Mouse (Mus musculus) MEL (cell line): ENCODE results near the gene Stard10. TPM values are rescaled to one million over a fixed set of nuclear protein-coding genes. Genes with fewer than 3 reads are reported as not detected.

Experiments
- DNase-seq: peaks from one replicate; pipeline ENCODE4 v3.0.0; 2011; ENCODE audit warnings: low read depth, low spot score
- H3K27ac ChIP-seq: 2 replicates; pipeline ENCODE4 v1.5.1; 2012; ENCODE audit warnings: low read depth, mild to moderate bottlenecking, control low read depth, low read length, moderate library complexity; ENCODE audit not compliant: control insufficient read depth
- H3K27me3 ChIP-seq, 2 experiments: fragments of 150-350 bp in 1 of 2; sonication (generic) in 1 of 2; 2 replicates each; pipeline ENCODE4 v1.6.1; 2012; ENCODE audit warnings: low read length in 2 of 2, mild to moderate bottlenecking in 2 of 2, improper control_type of control experiment in 1 of 2, moderate library complexity in 1 of 2; ENCODE audit not compliant: insufficient read depth in 2 of 2, control insufficient read depth in 1 of 2
- H3K36me3 ChIP-seq, 2 experiments: 2 replicates each; pipeline ENCODE4 v1.6.1; 2012 to 2014; ENCODE audit warnings: low read length in 2 of 2, improper control_type of control experiment in 1 of 2, inconsistent platforms in 1 of 2, mild to moderate bottlenecking in 1 of 2; ENCODE audit not compliant: insufficient read depth in 2 of 2, control insufficient read depth in 1 of 2
- H3K4me1 ChIP-seq, 2 experiments: fragments of 150-350 bp in 1 of 2; sonication (generic) in 1 of 2; 2 replicates each; pipeline ENCODE4 v1.6.1; 2012; ENCODE audit warnings: low read length in 2 of 2, improper control_type of control experiment in 1 of 2, mild to moderate bottlenecking in 1 of 2; ENCODE audit not compliant: insufficient read depth in 2 of 2, control insufficient read depth in 1 of 2
- H3K4me3 ChIP-seq, 2 experiments: fragments of 150-350 bp in 1 of 2; sonication (generic) in 1 of 2; 2 replicates each; pipeline ENCODE4 v1.5.1; 2012; ENCODE audit warnings: low read depth in 2 of 2, low read length in 2 of 2, mild to moderate bottlenecking in 2 of 2, moderate library complexity in 2 of 2, control low read depth in 1 of 2, improper control_type of control experiment in 1 of 2; ENCODE audit not compliant: control insufficient read depth in 1 of 2, insufficient read depth in 1 of 2
- H3K79me2 ChIP-seq: 2 replicates; pipeline ENCODE4 v1.6.1; 2012; ENCODE audit warnings: mild to moderate bottlenecking, low read length, moderate library complexity; ENCODE audit not compliant: control insufficient read depth, poor library complexity, insufficient read depth
- H3K9ac ChIP-seq: 2 replicates; pipeline ENCODE4 v1.6.1; 2012; ENCODE audit warnings: low read depth, mild to moderate bottlenecking, control low read depth, low read length, moderate library complexity; ENCODE audit not compliant: control insufficient read depth, poor library complexity, severe bottlenecking
- H3K9me3 ChIP-seq: fragments of 150-350 bp; sonication (generic); replicated peaks from 2 replicates; pipeline ENCODE4 v1.6.1; 2012; ENCODE audit warnings: mild to moderate bottlenecking, low read length, improper control_type of control experiment, moderate library complexity; ENCODE audit not compliant: insufficient read depth
- CHD1 ChIP-seq: IDR thresholded peaks from 2 replicates; pipeline ENCODE4 v1.6.1; 2012; ENCODE audit warnings: low read depth, mild to moderate bottlenecking, inconsistent platforms, low read length, improper control_type of control experiment
- CTCF ChIP-seq, 3 experiments: IDR thresholded peaks in 2 of 3; conservative IDR thresholded peaks in 1 of 3; 2 replicates each; pipeline ENCODE4 v1.5.1; 2011 to 2012; ENCODE audit warnings: low read length in 3 of 3, low read depth in 2 of 3, mild to moderate bottlenecking in 2 of 3, improper control_type of control experiment in 1 of 3, inconsistent platforms in 1 of 3, mixed read lengths in 1 of 3, moderate library complexity in 1 of 3; ENCODE audit not compliant: control insufficient read depth in 1 of 3, insufficient read depth in 1 of 3, poor library complexity in 1 of 3, severe bottlenecking in 1 of 3
- E2F4 ChIP-seq: IDR thresholded peaks from 2 replicates; pipeline ENCODE4 v1.6.1; 2011; ENCODE audit warnings: low read depth, low read length, improper control_type of control experiment, borderline replicate concordance
- EP300 ChIP-seq, 2 experiments: IDR thresholded peaks; 2 replicates each; pipeline ENCODE4 v1.6.1; 2011; ENCODE audit warnings: improper control_type of control experiment in 2 of 2, low read length in 2 of 2, low read depth in 1 of 2, mild to moderate bottlenecking in 1 of 2
- ETS1 ChIP-seq: IDR thresholded peaks from 2 replicates; pipeline ENCODE4 v1.6.1; 2012; ENCODE audit warnings: low read depth, mild to moderate bottlenecking, inconsistent platforms, low read length, improper control_type of control experiment, moderate library complexity
- GABPA ChIP-seq: IDR thresholded peaks from 2 replicates; pipeline ENCODE4 v1.6.1; 2012; ENCODE audit warnings: low read depth, mild to moderate bottlenecking, inconsistent platforms, low read length, improper control_type of control experiment, moderate library complexity
- GATA1 ChIP-seq: IDR thresholded peaks from 2 replicates; pipeline ENCODE4 v1.6.1; 2011; ENCODE audit warnings: low read depth, low read length, improper control_type of control experiment
- HCFC1 ChIP-seq: IDR thresholded peaks from 2 replicates; pipeline ENCODE4 v1.6.1; 2012; ENCODE audit warnings: low read depth, mild to moderate bottlenecking, inconsistent platforms, low read length, improper control_type of control experiment, moderate library complexity
- KAT2A ChIP-seq: conservative IDR thresholded peaks from 2 replicates; pipeline ENCODE4 v1.6.1; 2012; ENCODE audit warnings: low read depth, low read length, improper control_type of control experiment, inconsistent platforms
- MAFK ChIP-seq: IDR thresholded peaks from 2 replicates; pipeline ENCODE4 v1.6.1; 2011; ENCODE audit warnings: low read depth, mild to moderate bottlenecking, low read length, improper control_type of control experiment, borderline replicate concordance
- MAX ChIP-seq: IDR thresholded peaks from 2 replicates; pipeline ENCODE4 v1.6.1; 2011; ENCODE audit warnings: low read length, improper control_type of control experiment
- MAZ ChIP-seq: IDR thresholded peaks from 2 replicates; pipeline ENCODE4 v1.6.1; 2012; ENCODE audit warnings: low read depth, mild to moderate bottlenecking, inconsistent platforms, low read length, improper control_type of control experiment
- MEF2A ChIP-seq: IDR thresholded peaks from 2 replicates; pipeline ENCODE4 v1.6.1; 2014; ENCODE audit warnings: low read depth, mild to moderate bottlenecking, inconsistent platforms, low read length, improper control_type of control experiment; ENCODE audit not compliant: poor library complexity, insufficient replicate concordance, severe bottlenecking; ENCODE audit errors: extremely low read depth
- MYB ChIP-seq: IDR thresholded peaks from 2 replicates; pipeline ENCODE4 v1.6.1; 2011; ENCODE audit warnings: mild to moderate bottlenecking, low read depth, low read length, improper control_type of control experiment
- MYC ChIP-seq: IDR thresholded peaks from 2 replicates; pipeline ENCODE4 v1.6.1; 2011; ENCODE audit warnings: low read depth, mild to moderate bottlenecking, low read length, improper control_type of control experiment, moderate library complexity
- NRF1 ChIP-seq: IDR thresholded peaks from 2 replicates; pipeline ENCODE4 v1.6.1; 2014; ENCODE audit warnings: low read depth, mild to moderate bottlenecking, inconsistent platforms, low read length, improper control_type of control experiment, moderate library complexity; ENCODE audit not compliant: poor library complexity, insufficient read depth, severe bottlenecking
- POLR2A ChIP-seq, 2 experiments: IDR thresholded peaks; 2 replicates each; pipeline ENCODE4 v1.6.1; 2011 to 2012; ENCODE audit warnings: low read length in 2 of 2, mild to moderate bottlenecking in 2 of 2, control low read depth in 1 of 2, improper control_type of control experiment in 1 of 2, low read depth in 1 of 2, moderate library complexity in 1 of 2; ENCODE audit not compliant: control insufficient read depth in 1 of 2, insufficient read depth in 1 of 2, poor library complexity in 1 of 2
- POLR2AphosphoS2 ChIP-seq: IDR thresholded peaks from 2 replicates; pipeline ENCODE4 v1.6.1; 2011; ENCODE audit warnings: low read length, improper control_type of control experiment
- POLR2AphosphoS5 ChIP-seq: IDR thresholded peaks from 2 replicates; pipeline ENCODE4 v1.6.1; 2012; ENCODE audit warnings: low read depth, borderline replicate concordance, mild to moderate bottlenecking, inconsistent platforms, low read length, moderate library complexity, mixed read lengths
- RAD21 ChIP-seq: IDR thresholded peaks from 2 replicates; pipeline ENCODE4 v1.6.1; 2011; ENCODE audit warnings: mild to moderate bottlenecking, low read depth, low read length, improper control_type of control experiment
- RCOR1 ChIP-seq: IDR thresholded peaks from 2 replicates; pipeline ENCODE4 v1.6.1; 2012; ENCODE audit warnings: low read depth, mild to moderate bottlenecking, inconsistent platforms, low read length, improper control_type of control experiment
- SIN3A ChIP-seq: IDR thresholded peaks from 2 replicates; pipeline ENCODE4 v1.6.1; 2012; ENCODE audit warnings: low read length, improper control_type of control experiment, inconsistent platforms
- SMC3 ChIP-seq: IDR thresholded peaks from 2 replicates; pipeline ENCODE4 v1.6.1; 2011; ENCODE audit warnings: low read depth, low read length, improper control_type of control experiment
- TAL1 ChIP-seq: IDR thresholded peaks from 2 replicates; pipeline ENCODE4 v1.6.1; 2012; ENCODE audit warnings: mild to moderate bottlenecking, inconsistent platforms, low read length, moderate library complexity, mixed read lengths
- TBP ChIP-seq: IDR thresholded peaks from 2 replicates; pipeline ENCODE4 v1.8.0; 2011; ENCODE audit warnings: low read depth, low read length, improper control_type of control experiment
- TCF12 ChIP-seq: IDR thresholded peaks from 2 replicates; pipeline ENCODE4 v1.6.1; 2014; ENCODE audit warnings: low read depth, mild to moderate bottlenecking, inconsistent platforms, low read length, improper control_type of control experiment, moderate library complexity
- UBTF ChIP-seq: IDR thresholded peaks from 2 replicates; pipeline ENCODE4 v1.6.1; 2012; ENCODE audit warnings: low read depth, mild to moderate bottlenecking, inconsistent platforms, low read length, improper control_type of control experiment, moderate library complexity, borderline replicate concordance; ENCODE audit not compliant: insufficient read depth
- USF1 ChIP-seq: IDR thresholded peaks from 2 replicates; pipeline ENCODE4 v1.6.1; 2014; ENCODE audit warnings: low read depth, mild to moderate bottlenecking, inconsistent platforms, low read length, improper control_type of control experiment, moderate library complexity
- ZC3H11A ChIP-seq: IDR thresholded peaks from 2 replicates; pipeline ENCODE4 v1.6.1; 2012; ENCODE audit warnings: low read depth, mild to moderate bottlenecking, inconsistent platforms, low read length, improper control_type of control experiment
- ZKSCAN1 ChIP-seq: IDR thresholded peaks from 2 replicates; pipeline ENCODE4 v1.6.1; 2012; ENCODE audit warnings: low read depth, mild to moderate bottlenecking, inconsistent platforms, low read length, improper control_type of control experiment, moderate library complexity
- ZNF384 ChIP-seq: IDR thresholded peaks from 2 replicates; pipeline ENCODE4 v1.6.1; 2012; ENCODE audit warnings: low read depth, mild to moderate bottlenecking, inconsistent platforms, low read length, improper control_type of control experiment
- polyA plus RNA-seq, 2 experiments: library from polyadenylated mRNA; stranded (reverse) in 1 of 2; unstranded in 1 of 2; fragments of >175 nt in 1 of 2; fragments of >200 nt in 1 of 2; gene quantifications; 2 replicates each; pipeline versions ENCODE4 v1.2.1 to v1.2.4; 2012; ENCODE audit warnings: low replicate concordance in 2 of 2, low read depth in 1 of 2; ENCODE audit not compliant: insufficient read length in 2 of 2, insufficient read depth in 1 of 2, missing spikeins in 1 of 2
- total RNA-seq: library from RNA; depleted of rRNA; stranded (reverse); fragments of 300-350 nt; gene quantifications from 2 replicates; pipeline ENCODE4 v1.2.3, GENCODE M21; 2012

Gene Stard10
- total and polyA plus RNA-seq, 3 experiments: 9.3 to 17.9 TPM; not detected in 1

- Histone ChIP-seq H3K9ac (no peak overlapping the region), H3K27me3 (no peaks in the 10 kb centered on the region), H3K36me3 (peaks cover 0 to 13% of the 10 kb centered on the region in 2 experiments; a peak in 2 of 4 replicates), H3K27ac (no peak overlapping the region), H3K79me2 (no peaks in the 10 kb centered on the region), H3K4me3 (no peak overlapping the region), H3K9me3 (no peaks in the 10 kb centered on the region), H3K4me1 (peaks cover 11 to 31% of the 10 kb centered on the region in 2 experiments)
- TF ChIP-seq E2F4 (no peak), MAX (no peak), UBTF (no peak), ZNF384 (no peak), RAD21 (no peak), ZKSCAN1 (no peak), POLR2A (IDR thresholded peaks at IDR 0.05; ENCODE audit: control insufficient read depth in 1 of 2, insufficient read depth in 1 of 2, low read depth in 1 of 2, low read length in 2 of 2, poor library complexity in 1 of 2) (no peak), USF1 (no peak), TAL1 (no peak), HCFC1 (no peak), TBP (no peak), NRF1 (no peak), ZC3H11A (no peak), GATA1 (no peak), RCOR1 (no peak), GABPA (no peak)
- no peak for DNase-seq
Observed at GRCm38 (mm10) chr7:101315699-101316098, 1.2 kb upstream of the Stard10 start.

- peak overlapping the region; percentile 46 for H3K27ac ChIP-seq
- no peaks in the 10 kb centered on the region for H3K9me3 ChIP-seq
- no peaks in the 10 kb centered on the region; the same call in 1 of the 2 replicates for H3K79me2 ChIP-seq
- peaks cover 0 to 10% of the 10 kb centered on the region in 2 experiments; a peak in 2 of 4 replicates for H3K36me3 ChIP-seq
- H3K27me3 ChIP-seq: no peaks in the 10 kb centered on the region
- no peak overlapping the region for H3K4me3 ChIP-seq
- H3K4me1 ChIP-seq: peaks cover 7 to 28% of the 10 kb centered on the region in 2 experiments
- no peak overlapping the region for H3K9ac ChIP-seq
- peak; percentile 76 for DNase-seq
- 0 out of 2 replicates have a peak, but pooled peaks have one; percentile 20 for TF ChIP-seq SIN3A
- TF ChIP-seq TAL1: peak; percentile 74
- TF ChIP-seq POLR2AphosphoS2: no peak
- TF ChIP-seq ZNF384: no peak
- TF ChIP-seq E2F4: no peak
- no peak for TF ChIP-seq MYC
- TF ChIP-seq POLR2AphosphoS5: no peak
- TF ChIP-seq MEF2A: no peak
- peak; percentile 57 for TF ChIP-seq RCOR1
- no peak for TF ChIP-seq MAFK
- no peak for TF ChIP-seq CTCF (IDR thresholded peaks at IDR 0.05 in 2 of 3, conservative IDR thresholded peaks at IDR 0.05 in 1 of 3; ENCODE audit: control insufficient read depth in 1 of 3, insufficient read depth in 1 of 3, low read depth in 2 of 3, low read length in 3 of 3, poor library complexity in 1 of 3, severe bottlenecking in 1 of 3)
- no peak for TF ChIP-seq TBP
- no peak for TF ChIP-seq RAD21
- no peak for TF ChIP-seq MAZ
- peak; percentile 81 for TF ChIP-seq TCF12
- no peak for TF ChIP-seq KAT2A
- TF ChIP-seq GATA1: peak; percentile 78
- no peak for TF ChIP-seq MYB
- TF ChIP-seq NRF1: no peak
- no peak for TF ChIP-seq SMC3
- no peak for TF ChIP-seq CHD1
- peak; percentile 69; the same call in 1 of the 2 replicates for TF ChIP-seq ETS1
- peak; percentile 83 to 85 for TF ChIP-seq EP300 (IDR thresholded peaks at IDR 0.05; ENCODE audit: low read depth in 1 of 2, low read length in 2 of 2)
- TF ChIP-seq ZKSCAN1: no peak
Observed at GRCm38 (mm10) chr7:101316591-101317001, 290 bp upstream of the Stard10 start.
